Mouse (Mus musculus): ENCODE measurements around the gene Znhit2.
A peak's percentile ranks its signal among the peaks of the same experiment; 100 is the strongest.

Znhit2 gene

DNA sequence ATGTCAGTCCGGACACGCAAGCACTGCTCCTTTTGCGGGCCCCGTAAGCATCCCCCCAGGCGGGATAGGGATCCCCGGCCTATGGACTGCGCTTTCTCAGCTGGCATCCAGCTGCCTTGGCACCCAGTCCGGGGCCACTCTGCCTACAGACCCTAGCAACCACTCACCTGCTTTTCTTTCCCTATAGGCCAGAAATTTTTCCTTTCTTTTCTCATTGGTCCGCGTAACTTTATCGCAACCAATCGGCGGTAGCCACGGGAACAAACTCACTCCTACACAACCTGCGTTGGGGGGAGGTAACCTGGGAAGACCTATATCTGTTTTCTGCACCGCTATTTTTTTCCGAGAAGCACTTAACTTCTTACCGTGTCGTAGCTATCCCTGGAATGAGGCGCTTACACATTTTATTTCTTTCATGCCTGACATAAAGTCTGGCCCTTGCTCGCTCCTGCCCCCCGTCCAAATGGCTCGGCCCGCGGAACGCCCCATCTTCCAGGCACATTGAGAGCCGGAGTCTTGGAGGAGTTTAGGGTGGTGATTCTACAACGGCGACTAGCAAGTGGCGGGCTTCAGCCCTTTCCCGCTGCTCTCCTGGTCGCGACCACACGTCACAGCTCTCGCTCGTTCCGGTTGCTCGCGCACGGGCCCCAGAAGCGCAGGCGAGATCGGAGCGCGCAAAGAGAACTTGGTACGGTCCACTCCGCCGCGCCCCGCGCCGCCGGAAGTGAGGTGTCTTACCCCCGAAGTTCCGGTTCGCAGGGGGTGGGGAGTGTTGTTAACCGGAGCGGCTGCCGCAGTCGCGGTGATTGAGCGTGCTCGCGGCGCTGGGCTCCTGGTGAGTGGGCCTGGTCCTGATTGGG, 14.5 kb upstream of the Znhit2 start, which contains the start of gene Syvn1:
Gene Syvn1 (plus strand): TSS at position 283 of the 860 bp plus-strand sequence.
- peak; percentile 89 for DNase-seq (ENCODE audit: low spot score)

DNA sequence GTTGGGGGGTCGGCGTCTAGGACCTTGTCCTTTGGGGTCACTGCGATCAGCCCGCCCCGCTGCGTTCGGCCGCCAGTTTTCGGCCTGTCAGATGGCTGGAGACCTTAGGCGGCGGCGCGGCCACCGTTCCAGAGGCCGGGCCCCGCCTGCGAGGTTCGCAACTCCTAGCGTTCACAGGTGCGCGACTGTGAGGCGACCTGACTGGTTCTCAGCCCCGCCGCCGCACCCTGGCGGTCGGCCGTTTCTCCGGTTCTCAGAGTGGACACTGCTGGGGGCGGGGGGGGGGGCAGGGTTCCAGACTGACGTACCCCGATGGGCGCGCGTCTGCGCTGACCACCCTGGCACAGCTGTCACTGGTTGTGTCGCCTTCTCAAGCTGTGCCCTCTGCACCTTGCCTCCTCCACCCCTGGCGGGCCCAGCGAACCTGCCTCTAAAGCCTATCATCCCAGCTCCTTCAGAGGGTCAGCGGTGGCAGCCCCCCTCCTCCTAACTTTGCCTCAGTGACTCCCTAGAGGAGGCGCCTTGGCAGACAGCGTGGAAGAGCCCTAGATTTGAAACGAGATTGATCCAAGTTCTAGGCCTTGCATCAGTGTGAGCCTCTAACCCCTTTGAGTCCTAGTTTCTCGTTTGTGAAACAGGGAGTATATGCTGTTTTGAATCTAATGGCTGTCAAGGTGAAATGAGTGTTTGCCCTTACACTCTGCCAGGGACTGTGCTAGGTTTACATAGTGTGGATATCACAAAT, 13.7 kb upstream of the Znhit2 start:
- DNase-seq (ENCODE audit: low spot score), result no peak

- no peak for DNase-seq (ENCODE audit: low spot score)
These were observed 13.2 kb upstream of the Znhit2 start for GRCm38 (mm10) chr19:6047899-6048166.

GRCm38 (mm10) chr19:6048681-6049410, 12.1 kb upstream of the Znhit2 start:
- no peak for DNase-seq (ENCODE audit: low spot score)

DNA sequence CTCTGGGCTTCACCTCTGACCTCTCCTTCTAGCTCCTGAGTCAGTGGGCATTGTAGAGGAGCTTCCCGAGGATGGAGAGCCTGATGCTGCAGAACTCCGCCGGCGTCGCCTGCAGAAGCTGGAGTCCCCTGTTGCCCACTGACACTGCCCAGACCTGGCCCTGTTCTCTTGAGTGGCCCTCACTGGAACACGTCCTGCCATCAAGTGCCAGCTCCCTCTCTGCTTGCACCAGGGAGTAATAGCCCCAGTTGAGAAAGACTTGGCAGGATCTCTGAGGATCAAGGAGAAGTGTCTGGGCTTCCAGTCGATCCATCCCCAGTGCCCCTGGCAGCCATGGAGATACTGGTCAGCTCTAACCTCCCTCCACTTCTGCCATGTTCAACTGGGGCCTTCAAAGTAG, 8.5 kb upstream of the Znhit2 start:
- no peak for DNase-seq (ENCODE audit: low spot score)

GRCm38 (mm10) chr19:6054296-6054695, 6.7 kb upstream of the Znhit2 start:
- no peak for DNase-seq (ENCODE audit: low spot score)

DNA sequence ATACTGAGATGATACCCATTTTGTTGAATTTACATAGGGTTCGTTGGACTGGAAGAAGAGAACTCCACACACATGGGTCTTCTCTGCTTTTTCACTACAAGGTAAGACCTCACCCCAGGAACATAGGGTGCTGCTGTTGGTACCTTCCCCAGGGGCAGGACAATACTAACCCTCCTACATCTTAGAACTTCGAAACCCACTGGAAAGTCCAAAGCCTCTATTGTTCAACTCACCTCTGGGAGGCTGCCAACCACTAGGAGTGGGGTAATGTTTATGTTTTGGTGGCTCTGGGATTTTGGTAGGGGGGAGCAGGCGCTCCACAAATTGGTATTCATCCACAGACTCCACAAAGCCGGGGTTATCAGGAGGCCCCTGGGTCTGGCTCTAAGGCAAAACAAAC, 4.3 kb upstream of the Znhit2 start:
- DNase-seq (ENCODE audit: low spot score), result no peak

- DNase-seq (ENCODE audit: low spot score), result peak; percentile 87
These were observed 3.5 kb upstream of the Znhit2 start, which contains the start of the genes Mrpl49 and Fau for GRCm38 (mm10) chr19:6057313-6058096. Mrpl49 (minus strand) TSS chr19:6057785. Fau (plus strand) TSS chr19:6057844.

DNA sequence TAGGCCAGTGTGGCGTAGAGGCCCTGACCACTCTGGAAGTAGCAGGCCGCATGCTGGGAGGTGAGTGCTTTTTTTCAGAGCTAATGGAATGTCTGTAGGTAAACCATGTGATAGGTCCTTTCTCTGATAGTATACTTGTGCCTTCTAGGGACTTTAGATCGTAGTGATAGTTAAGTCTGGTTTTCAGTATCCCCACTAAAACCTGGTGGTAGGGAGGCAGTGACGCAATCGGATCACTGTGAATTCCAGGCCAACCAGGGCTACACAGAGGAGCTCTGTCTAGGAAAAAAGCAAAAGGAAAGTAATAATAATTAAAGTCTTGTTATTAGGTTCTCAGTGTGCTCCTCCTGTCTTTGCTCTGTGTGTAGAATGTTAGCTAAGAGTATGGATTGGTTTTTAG, 2.5 kb upstream of the Znhit2 start:
- DNase-seq (ENCODE audit: low spot score), result no peak

GRCm38 (mm10) chr19:6058966-6059365, 2.0 kb upstream of the Znhit2 start:
- no peak for DNase-seq (ENCODE audit: low spot score)

DNA sequence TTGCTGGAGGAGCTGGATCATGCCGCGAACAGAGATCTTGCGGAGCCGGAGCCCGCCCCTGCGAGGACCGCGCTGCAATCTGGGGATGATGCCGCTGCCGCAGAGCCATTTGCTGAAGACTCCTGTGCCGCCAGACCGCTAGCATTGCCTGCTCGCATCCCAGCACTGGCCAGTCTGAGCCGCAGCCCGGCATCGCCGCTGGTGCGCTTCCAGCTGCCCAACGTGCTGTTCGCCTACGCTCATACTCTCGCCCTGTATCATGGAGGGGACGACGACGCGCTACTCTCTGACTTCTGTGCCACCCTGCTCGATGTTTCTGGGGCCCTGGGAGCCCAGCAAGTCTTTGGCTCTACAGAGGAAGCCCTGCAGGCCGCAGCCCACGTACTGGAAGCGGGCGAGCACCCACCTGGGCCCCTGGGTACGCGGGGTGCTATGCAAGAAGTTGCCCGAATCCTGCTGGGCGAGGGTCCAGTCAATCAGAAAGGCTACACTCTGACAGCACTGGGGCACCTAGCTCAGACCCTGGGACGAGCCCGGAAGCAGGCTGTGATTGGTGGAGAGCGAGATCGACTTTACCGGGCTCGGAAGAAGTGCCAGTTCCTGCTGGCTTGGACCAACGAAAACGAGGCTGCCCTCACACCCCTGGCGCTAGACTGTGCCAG, 780 bp downstream of the Znhit2 start:
- DNase-seq (ENCODE audit: low spot score), result no peak

- no peak for DNase-seq (ENCODE audit: low spot score)
These were observed 1.4 kb downstream of the Znhit2 start for GRCm38 (mm10) chr19:6062418-6062817.

- DNase-seq (ENCODE audit: low spot score), result no peak
These were observed 2.1 kb downstream of the Znhit2 start for GRCm38 (mm10) chr19:6063081-6063480.

- no peak for DNase-seq (ENCODE audit: low spot score)
These were observed 5.6 kb downstream of the Znhit2 start for GRCm38 (mm10) chr19:6066571-6066970.

GRCm38 (mm10) chr19:6067011-6067723, 6.2 kb downstream of the Znhit2 start:
- no peak for DNase-seq (ENCODE audit: low spot score)

DNA sequence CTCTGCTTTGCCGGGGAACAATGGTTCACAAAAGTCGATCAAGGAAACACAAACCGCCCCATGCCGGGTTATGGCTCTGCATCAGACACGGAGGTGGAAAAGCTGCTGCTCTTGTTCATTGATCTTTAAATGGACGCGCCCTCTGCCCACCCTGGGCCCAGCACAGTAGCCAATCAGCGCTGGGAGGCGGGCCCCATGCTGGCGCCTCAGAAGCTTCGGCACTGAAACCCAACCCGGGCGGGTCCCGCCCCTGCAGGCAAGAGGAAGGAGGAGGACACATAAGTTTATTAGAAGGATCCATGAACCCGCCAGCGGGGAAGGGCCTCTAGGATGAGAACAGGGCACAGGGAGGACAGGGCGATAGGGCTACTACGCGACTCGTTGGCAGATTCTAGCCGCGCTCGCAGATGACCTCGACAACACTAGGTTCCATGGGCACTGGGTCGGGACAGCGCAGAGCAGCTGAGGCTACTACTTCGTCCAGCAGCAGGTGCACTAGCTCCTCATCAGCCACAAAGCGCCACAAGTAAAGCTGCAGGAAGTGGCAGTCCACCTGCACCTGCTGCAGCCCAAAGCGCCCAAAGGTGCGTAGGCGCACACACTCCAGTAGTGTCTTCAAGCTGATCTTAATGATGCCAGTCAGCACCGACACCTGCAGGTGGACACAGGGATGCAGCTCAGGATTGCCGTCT, 6.9 kb downstream of the Znhit2 start, which contains the start of gene Tm7sf2:
Gene Tm7sf2 (minus strand): TSS at position 650 of the 692 bp plus-strand sequence.
- peak; percentile 63 for DNase-seq (ENCODE audit: low spot score)

GRCm38 (mm10) chr19:6068951-6069350, 8.0 kb downstream of the Znhit2 start:
- no peak for DNase-seq (ENCODE audit: low spot score)

- DNase-seq (ENCODE audit: low spot score), result no peak
These were observed 8.9 kb downstream of the Znhit2 start for GRCm38 (mm10) chr19:6069851-6070250.

GRCm38 (mm10) chr19:6070571-6071250, 9.7 kb downstream of the Znhit2 start:
- no peak for DNase-seq (ENCODE audit: low spot score)

Data from layer of hippocampus, adult 9-10 months (tissue).